Mouse (Mus musculus): Measurements from ENCODE around the gene Usp29.

Usp29 gene

DNA sequence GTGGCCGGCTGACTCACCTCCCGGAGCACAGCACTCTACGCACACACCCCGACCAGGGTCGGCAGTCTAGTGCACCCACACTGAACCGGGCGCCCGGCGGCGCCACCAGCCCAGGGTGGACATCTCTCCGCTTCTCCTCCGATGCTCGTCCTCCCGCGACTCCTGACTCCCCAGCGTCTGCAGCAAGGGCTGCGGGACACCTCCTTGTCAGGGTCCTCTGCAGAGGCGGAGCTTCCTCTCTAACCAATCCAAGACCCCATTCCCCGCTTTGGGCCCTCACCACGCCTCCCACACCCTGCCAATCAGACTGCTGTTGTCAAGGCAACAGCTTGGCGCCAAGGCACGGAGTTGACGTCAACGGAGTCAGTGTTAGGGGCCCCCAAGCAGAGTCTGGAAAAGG lies at the start of gene Usp29, which contains the start of gene Peg3:
TSS of gene Usp29 (plus strand) at position 338 of the 400 bp plus-strand sequence.
TSS of gene Peg3 (minus strand) at position 191 of the 400 bp plus-strand sequence.
- peak; percentile 47 to 75 for DNase-seq (ENCODE audit: low spot score in 2 of 2)

DNA sequence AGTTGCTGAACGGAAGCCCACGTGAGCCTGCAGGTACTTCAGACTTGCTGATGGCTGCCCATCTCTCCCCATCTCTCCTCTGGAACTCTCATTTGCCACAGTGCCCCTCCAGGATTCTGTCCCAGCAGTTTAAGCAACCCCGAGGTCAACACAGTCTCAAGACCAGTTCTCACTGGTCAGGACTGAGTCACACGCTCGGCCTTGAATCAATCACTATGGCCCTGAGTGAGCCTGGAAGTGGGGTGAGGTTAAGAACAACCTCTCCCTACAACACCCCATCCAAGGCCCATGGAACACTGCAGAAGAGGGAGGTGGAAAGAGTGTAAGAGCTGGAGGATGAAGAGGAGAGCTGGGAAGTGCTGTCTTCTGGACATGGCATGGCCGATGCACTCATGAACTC lies 44.9 kb upstream of the Usp29 start:
- DNase-seq (ENCODE audit: low spot score in 2 of 2) = no peak

DNA sequence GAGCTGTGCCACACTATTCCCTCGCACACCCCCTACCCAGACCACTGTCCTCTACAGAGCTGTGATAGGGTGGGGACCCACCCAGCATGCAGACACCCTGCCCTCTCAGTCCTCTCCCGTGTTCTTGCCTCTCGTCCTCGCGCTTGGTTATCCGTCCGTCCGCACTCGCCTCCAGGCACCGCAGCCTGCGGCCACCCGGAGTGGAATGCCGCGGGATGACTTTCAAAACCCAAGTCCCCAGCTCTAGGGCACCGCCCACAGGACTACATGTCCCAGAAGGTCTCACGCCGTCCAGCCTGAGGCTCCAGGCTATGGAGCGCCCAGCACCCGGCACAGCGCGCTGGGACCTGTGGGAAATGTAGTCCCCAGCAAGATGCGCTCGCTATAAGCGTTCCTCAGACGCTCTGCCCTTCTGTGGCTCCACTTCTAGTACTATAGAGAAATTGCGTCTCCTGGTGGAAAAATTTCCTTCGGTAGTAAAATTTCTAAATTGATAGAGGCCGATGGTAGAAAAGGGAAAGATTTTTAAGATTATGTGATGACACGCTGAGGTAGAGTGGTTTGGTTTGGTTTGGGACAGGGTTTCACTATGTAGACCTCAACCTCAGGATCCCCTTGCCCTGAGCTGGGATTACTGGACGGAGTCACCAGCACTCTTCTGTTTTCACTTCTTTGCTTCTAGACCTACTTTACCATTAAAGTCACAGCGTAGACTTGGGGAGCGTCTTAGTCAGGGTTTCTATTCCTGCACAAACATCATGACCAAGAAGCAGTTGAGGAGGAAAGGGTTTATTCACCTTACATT lies 33.9 kb upstream of the Usp29 start, which contains the start of gene Zim1:
TSS of gene Zim1 (minus strand) at position 210 of the 805 bp plus-strand sequence.
- DNase-seq (ENCODE audit: low spot score in 2 of 2) = peak; percentile 65 to 70

DNA sequence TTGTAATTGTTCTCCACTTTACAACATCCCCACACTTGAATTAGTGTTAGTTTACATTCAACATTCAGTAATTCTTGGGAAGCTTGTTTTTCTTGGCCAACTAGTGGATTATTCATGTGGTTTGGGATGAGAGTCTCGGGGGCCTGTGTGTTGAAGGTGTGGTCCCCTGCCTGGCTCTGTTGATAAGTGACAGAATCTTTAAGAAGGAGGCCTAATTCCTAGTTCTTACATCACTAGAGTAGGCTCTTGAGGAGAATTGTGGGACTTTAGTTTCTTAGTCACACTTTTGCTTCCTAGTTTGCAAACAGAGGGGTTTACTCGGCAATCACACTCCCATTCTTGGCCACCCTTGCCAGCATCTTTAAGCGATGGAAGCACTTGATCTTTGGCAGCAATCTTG lies 31.1 kb upstream of the Usp29 start:
- DNase-seq (ENCODE audit: low spot score in 2 of 2) = no peak

DNA sequence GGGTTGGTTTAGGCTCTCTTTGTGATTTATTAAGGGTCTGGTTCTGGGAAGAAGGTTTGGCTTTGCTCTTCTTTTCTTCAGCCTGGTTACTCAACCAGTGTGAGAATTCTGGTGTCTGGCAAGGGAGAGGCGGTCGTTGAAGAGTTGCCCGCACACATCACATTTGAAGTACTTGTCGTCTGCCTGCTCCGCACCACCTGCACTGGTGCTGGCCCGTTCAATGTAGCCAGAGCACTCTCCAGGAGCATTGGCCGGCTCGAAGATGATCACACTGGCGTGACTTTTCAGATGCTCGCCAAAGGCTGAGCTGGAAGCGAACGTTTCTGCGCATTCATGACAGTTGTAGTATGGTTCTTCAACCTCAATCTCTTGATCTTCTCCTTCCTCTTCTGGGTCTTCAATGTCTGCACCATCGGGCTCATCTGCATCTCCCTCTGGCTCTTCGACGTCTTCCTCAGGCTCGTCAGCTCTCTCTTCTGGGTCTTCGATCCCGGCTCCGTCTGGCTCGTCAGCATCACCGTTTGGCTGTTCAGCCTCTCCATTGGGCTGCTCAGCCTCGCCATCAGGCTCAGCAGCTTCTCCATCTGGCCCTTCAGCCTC lies 22.9 kb upstream of the Usp29 start:
- DNase-seq (ENCODE audit: low spot score in 2 of 2) = no peak

DNA sequence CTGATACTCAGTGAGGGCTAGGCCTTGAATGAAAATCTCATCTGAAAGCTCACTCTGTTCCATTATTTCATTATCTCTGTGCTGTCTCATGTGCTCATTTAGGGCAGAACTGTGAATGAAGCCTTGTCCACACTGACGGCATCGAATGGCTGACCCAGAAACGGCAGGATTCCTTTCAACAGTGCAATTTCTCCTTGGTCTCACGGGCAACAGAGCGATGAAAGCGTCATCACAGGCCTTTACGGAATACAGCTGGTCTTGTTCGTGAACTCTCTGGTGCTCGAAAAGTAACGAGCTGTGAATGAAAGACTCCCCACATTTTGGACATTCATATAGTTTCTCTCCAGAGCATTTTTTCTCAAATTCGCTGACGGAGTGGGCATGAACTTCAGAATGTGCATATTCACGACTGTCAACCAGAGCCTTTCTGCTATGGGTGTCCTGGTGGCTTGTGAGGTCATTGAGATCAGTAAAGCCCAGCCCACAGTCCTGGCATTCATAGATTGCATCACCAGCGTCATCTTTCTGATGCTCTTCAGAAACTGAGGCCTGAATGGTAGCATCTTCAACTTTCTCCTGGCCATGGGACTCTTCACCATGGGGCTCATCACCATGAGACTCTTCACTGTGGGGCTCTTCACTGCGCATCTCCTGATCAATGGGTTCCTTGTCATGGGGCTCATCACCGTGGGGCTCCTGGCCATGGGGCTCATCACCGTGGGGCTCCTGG lies 21.8 kb upstream of the Usp29 start:
- DNase-seq (ENCODE audit: low spot score in 2 of 2) = no peak

DNA sequence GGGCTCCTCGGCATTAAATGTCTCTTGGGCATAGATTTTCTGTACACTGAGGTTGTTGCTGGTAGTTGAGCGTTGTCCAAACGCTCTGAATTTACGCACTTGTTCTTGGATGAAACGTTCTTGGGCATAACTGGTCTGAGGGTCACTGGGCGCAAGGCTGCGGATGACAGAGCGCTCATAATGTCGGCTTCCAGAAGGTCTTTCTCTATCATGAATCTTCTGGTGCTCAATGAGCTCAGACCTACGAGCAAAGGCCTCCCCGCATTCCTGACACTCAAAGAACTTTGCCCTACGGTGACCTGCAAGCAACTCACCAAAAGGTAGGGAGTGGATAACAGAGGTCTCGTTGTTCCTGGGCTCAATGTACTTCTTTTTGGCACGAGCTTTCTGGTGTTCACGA lies 21.0 kb upstream of the Usp29 start:
- DNase-seq (ENCODE audit: low spot score in 2 of 2) = no peak

DNA sequence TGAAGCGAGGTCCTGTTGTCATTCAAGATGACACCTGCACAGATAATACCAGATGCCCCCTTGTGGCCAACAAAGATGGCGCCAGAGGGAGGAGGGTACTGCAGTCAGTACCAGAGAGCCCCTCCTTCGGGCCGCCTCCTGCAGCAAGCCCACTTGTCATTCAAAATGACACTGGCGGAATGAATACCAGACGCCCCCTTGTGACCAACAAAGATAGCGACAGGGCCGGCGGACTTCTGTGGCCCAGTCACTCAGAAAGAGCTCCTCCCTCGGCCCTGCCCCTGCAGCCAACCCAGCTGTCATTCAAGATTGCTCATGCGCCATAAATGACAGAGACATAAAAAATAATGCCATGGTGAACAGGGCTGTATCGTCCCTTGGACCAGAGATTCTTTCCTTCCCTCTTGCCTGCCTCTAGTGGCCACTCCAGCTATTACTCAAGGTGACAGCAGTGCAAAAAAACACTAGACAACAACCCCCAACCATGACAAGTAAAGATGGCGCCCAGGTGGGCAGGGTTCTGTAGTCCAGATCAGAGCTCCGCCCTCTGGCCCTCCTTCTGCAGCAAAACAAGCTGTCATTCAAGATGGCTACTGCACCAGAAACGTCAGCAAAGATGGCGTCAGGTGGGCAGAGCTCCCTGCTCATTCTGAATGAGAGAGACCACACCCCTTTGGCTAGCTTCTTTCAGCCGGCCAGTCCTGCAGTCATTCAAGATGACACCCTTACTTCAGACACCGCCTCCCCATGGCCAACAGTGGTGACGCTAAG lies 2.8 kb upstream of the Usp29 start:
- DNase-seq (ENCODE audit: low spot score in 2 of 2) = peak; percentile 30 to 75

DNA sequence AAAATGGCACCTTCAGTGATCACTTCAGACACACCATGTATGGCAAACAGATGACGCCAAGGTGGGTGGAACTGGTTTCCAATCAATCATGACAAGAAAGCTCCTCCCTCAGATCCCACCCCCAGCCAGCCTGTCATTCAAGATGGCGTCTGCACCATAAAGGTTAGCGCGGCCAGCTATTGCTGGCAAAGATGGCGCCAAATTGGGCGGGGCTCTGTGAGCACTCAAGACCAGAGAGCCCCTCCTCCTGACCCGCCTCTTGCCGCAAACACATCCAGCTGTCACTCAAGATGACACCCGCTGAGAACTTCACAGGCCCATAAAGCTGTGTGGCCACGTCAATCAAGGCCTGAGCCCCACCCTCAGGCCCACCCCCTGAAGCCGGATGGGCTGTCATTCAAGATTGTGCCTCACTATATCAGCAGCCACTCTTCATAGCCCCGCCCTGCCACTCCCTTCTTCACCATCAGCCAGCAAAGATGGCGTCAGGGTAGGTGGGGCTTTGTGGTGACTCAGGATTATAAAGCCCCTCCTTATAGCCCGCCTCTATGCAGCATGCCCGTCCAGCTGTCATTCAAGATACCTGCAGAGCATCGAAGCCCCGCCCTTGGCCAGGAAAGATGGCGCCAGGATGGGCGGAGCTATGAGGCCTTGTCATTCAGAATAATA lies 2.0 kb upstream of the Usp29 start:
- peak; percentile 70 to 89 for DNase-seq (ENCODE audit: low spot score in 2 of 2)

DNA sequence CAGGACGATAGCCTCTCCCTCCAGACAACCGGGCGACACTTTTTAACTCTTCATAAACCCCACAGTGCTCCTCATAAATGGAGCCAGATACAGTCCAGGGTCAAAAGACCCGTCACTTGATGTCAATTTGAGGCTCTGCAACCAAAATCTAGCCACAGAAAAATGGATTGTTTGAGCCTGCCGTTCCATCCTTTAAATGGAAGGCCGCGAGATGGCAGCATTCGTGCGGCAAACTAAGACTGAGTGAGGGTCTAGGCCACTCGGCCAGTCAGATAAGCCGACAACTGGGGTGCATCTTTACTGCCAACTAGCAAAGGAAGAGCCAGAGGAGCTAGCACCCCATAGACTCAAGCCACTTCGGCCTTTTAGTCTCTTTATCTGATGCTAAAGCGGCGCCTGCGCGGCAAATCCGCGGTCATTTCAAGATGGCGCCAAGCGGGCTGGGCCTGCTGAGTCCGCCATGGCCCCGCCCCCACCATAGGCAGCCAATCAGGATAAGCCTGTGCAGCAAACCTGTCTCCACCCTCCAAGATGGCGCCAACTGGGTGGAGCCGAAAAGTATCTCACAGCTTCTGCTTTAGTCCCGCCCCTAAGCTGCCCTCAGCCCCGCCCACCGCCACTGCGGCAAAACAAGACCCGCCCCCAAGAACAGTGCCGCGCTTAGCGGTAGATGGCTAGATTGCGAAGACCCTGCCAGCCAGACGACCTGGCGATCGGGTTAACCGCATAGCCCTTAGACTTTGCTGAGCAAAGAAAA lies 1.1 kb upstream of the Usp29 start:
- DNase-seq (ENCODE audit: low spot score in 2 of 2) = peak; percentile 72 to 90

DNA sequence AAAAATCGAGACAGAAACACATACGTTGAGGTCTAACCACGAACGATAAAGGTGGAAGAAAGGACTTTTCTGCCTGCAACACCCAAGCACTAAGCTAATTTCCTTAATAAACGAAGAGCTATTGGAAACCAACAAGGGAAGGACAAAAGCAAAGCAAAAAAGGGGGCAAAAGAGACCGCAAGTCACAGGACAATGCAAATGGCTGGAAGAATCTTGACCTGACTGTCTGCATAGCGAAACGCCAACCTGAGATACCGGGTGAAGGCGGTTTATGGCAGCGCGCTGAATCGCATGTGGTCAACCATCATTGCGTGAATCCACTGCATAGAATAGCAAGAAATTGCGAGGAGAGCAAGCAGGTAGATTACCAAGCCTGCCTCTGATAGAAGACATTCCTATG lies 423 bp downstream of the Usp29 start:
- DNase-seq (ENCODE audit: low spot score in 2 of 2) = no peak

DNA sequence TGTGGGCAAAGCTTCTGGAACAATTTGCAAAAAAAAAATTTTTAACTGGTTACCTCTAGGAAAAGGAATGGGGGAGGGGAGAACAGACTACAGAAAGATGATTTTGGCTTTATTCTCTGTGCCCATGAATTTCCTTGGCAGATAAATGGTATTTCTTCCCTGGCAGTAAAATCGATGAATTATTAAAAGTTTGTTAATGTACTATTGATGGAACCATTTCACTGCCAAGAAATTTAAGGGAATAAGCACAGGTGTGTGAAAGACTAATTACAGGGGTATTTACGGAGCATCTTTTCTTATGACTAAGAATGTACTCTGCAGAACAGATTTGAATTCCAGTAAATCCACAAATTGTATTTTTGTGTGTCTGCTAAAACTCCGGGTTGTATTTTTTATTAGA lies 995 bp downstream of the Usp29 start:
- no peak for DNase-seq (ENCODE audit: low spot score in 2 of 2)

DNA sequence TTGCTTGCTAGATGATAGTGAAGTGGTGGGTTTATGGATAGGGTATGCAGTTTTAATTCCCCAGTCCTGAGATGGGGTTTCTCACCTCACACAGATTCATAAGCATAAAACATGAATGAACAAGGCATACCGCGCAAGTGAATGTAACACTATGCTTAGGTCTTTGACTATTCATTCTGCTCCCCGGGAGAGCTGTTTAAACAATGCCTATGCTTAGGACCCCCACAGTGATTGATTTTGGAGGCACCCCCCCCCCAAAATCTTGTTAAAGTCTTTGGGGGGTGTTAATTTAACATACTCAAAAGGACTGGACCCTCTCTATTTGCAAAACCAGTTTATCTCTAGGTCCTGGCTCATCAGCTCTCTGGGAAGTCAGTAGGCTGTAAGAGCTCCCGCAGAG lies 1.6 kb downstream of the Usp29 start:
- no peak for DNase-seq (ENCODE audit: low spot score in 2 of 2)

DNA sequence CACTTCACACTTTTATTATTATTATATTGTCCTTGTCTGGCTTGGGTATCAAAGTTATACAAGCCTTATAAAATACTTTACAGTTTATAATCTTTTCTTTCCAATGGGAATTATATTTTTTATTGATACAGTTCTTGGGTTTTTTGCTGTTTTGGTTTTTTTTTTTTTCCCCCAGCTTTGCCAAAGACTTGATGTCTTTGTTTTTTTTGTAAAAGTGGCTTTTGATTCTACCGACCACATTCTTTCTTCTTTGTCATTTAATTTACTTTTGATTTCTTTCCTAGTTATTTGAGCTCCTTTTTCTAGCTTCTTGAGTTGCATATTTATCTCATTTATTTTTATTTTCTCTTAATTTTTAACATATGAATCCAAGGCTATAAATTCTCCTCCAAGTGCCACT lies 5.7 kb downstream of the Usp29 start:
- no peak for DNase-seq (ENCODE audit: low spot score in 2 of 2)

DNA sequence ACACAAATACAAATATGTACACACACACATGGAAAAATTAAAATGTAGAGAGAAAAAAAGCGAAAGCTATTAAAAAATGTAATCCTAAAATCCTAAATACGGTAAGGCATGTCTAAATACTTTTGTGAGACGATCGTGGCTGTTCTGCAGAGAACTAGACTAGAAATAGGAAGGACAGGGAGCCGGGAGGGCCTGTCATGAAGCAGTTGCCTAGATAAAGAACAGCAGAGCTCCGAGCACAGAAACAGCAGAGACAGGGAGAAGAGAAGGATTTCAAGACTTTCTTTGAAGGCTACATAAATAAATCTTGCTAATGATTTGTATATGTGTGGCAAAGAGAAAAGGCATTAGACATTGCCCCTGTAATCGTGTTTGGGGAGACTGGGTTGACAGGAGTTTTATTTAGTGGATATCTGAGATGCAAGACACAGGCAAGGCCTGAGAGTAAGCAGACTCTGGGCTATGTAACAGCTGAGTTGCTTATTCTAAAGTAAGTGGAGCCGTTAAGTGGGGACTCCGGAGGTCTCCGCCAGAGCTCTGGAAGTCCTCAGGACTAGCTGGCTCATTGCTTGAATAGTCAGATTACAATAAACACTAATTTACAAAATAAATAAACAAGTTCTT lies 14.0 kb downstream of the Usp29 start:
- DNase-seq (ENCODE audit: low spot score in 2 of 2) = no peak

DNA sequence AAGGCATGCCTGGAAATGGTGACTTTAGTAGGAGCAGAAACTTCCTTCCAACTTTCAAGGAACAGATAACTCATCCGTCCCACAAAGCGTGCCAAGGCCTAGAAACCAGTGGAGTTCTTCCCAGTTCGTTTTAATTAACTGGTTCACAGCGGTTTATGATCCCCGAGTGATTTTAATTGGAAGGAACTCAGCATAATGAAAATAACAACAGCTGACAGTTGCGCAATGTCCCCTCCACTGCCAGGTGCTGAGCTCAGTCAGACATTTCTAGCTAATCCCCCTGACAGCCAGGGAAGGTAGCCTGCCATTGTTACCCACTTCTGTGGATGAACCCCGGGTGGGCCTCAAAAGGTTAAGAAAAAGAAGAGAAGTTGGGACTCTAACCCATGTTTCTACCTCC lies 18.8 kb downstream of the Usp29 start:
- peak in 1 of 2 experiments; percentile 25 for DNase-seq (ENCODE audit: low spot score in 2 of 2)

DNA sequence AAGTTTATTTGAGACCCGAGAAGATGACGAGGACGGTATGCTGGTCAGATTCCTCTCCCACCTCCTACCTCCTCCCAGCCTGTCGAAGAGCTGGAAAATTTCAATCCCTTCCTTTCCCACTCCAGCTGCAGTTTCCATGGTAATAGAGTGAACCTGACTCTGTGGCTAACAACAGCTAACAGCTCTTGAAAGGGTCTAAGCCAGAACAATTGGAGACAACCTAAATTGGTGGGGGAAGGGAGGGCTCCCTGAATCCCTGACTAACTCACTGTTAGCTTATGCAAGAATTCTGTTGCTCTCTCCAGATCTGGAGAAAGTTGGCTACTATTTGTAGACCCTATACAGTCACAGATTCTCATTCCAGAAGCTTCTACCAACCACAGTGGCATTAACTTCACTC lies 23.1 kb downstream of the Usp29 start:
- DNase-seq (ENCODE audit: low spot score in 2 of 2) = no peak

DNA sequence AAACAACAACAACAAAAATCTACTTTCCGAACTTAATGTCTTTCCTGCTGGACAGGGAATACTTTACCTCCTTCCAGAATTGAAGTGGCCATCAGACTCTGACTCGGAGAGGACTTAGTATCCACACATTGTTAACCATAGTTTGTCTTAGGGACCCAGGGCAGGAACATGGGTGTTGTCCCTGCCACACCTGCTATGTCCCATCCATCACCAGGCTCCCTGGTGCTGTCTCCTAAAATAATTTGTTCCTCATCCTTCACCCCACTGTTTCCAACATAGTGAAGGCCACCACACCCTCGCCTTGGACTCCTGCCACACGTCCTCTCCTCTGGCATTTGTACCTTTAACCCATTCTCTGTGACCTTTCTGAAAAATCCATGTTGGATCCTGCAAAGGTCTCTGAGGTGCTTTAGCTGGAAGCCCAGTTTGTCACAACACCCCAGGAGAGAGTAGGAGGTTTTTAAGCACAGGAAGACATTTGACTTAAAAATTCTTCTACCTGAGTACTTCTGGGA lies 26.5 kb downstream of the Usp29 start:
- no peak for DNase-seq (ENCODE audit: low spot score in 2 of 2)

DNA sequence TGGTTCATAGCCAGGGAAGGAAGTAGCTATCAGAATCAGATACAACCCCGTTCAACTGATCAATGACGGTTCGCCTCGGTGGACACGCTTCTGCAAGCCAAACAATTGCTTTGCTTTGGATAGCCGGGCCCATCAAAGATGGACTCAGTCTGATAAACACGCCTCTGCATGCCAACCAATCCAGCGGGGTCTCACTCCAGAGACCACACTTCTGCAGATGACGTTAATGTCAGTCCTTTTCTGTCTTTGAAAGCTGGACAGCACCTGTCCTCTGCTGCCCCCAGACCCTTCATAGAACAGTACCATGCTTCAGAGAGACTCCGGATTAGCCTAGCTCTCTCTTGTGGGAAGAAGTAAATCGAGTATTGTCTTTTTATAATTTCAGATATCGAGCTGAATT lies 29.3 kb downstream of the Usp29 start:
- no peak for DNase-seq (ENCODE audit: low spot score in 2 of 2)

DNA sequence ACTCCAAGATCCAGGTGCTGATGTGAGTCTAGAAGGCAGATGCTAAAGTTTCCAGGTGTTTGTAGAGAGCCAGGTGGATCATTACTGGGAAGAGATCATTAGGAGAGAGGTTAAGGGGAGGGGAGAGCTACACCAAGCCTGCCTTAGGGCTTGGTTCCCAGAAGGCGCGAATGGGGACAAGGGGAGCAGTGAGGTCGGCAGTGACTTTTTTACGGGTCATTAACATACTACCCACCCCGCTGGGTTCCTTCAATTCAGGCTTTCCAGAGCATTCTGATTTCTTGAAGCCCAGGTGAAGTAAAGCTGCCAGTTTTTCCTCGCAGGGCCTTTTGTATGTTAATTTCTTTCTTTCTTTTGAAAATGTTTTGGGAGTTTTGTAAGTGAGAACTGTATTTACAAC lies 29.8 kb downstream of the Usp29 start:
- no peak for DNase-seq (ENCODE audit: low spot score in 2 of 2)
